Mouse (Mus musculus): Measurements from ENCODE around the gene Ngf. TPM values are rescaled to one million over a fixed set of nuclear protein-coding genes. Genes with fewer than 3 reads are reported as not detected.

Ngf gene
- 0.64 TPM for polyA plus RNA-seq (2014; fragmentation: Illumina TruSeq; extraction: RNeasy Lipid Tissue Mini Kit (QIAGEN cat#74804); ENCODE audit: low read depth, low replicate concordance)

GRCm38 (mm10) chr3:102469713-102470448 is at the start of gene Ngf:
Ngf (plus strand) TSS chr3:102469919.

